ENCODE assay signal across 14 mouse cellular contexts in the genomic region with DNA sequence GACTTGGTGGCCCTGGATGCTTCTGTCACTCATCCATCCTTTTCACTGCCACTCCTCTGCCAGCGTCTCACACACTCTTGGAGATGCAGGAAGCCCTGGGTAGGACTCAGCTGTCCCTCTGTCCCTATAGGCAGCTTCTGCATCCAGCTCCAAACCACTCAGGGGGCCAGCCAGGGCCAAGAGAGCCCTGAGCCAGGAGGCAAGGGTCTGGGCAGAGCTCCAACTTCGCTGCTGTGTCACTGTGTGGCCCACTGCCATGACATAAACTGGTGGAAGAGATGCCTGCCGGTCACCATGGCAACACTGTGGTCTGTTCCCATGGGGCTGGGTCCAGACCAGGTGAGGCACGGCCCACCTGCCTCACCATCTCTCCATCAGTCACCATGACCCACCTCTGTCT. TPM values are rescaled to one million over a fixed set of nuclear protein-coding genes. Genes with fewer than 3 reads are reported as not detected.
DNase-seq lines count a peak whose midpoint lies in the region; ATAC-seq and TF ChIP-seq lines count a peak whose summit lies in the region.
"Had no signal": no experiment of that assay in that cellular context is flagged by ENCODE, and none has a peak within 500 bp of the region (broad histone marks: within the 10 kb centered on the region; RNA-seq: fewer than 3 reads in every experiment).

No protein-coding gene starts in this region.

- peak; percentile 30 to 34 for DNase-seq in heart, adult 18-20 months
- DNase-seq in heart, embryonic 10.5 days (ENCODE audit: low spot score): no peak
- no peak for DNase-seq in midbrain, embryonic 11.5 days (ENCODE audit: low spot score, missing footprints)
- peak; percentile 65 for DNase-seq in forebrain, postnatal 0 days
- peak; percentile 20 to 39 for DNase-seq in lung, postnatal 4 days
- no peak for DNase-seq in kidney, postnatal 4 days
- DNase-seq: kidney, adult 11 months; thymus, postnatal 4 days had no signal

- H3K9ac ChIP-seq in midbrain, embryonic 13.5 days (replicated peaks): no peak overlapping the region
- no peak overlapping the region for H3K9ac ChIP-seq in midbrain, embryonic 11.5 days (ENCODE audit: low read length)
- no peak overlapping the region for H3K9ac ChIP-seq in forebrain, postnatal 0 days
- H3K9ac ChIP-seq: liver, embryonic 15.5 days; stomach, embryonic 15.5 days had no signal

- peaks cover 77% of the 10 kb centered on the region for H3K27me3 ChIP-seq in heart, embryonic 10.5 days (ENCODE audit: insufficient read depth, poor library complexity, severe bottlenecking)
- peaks cover 100% of the 10 kb centered on the region for H3K27me3 ChIP-seq in midbrain, embryonic 13.5 days
- H3K27me3 ChIP-seq in midbrain, embryonic 11.5 days (ENCODE audit: control insufficient read depth, insufficient read depth, low read length): peaks cover 100% of the 10 kb centered on the region
- H3K27me3 ChIP-seq in forebrain, postnatal 0 days (ENCODE audit: insufficient read depth, low read length): no peaks in the 10 kb centered on the region; the same call in 1 of the 2 replicates
- H3K27me3 ChIP-seq: liver, embryonic 15.5 days; stomach, embryonic 15.5 days had no signal

- no peak overlapping the region for H3K4me3 ChIP-seq in heart, embryonic 10.5 days
- no peak overlapping the region for H3K4me3 ChIP-seq in midbrain, embryonic 13.5 days (replicated peaks)
- H3K4me3 ChIP-seq in midbrain, embryonic 11.5 days (ENCODE audit: low read depth, low read length): no peak overlapping the region
- no peak overlapping the region for H3K4me3 ChIP-seq in forebrain, postnatal 0 days (ENCODE audit: low read depth, low read length)
- H3K4me3 ChIP-seq: embryonic facial prominence, embryonic 10.5 days; layer of hippocampus, adult 2 months; liver, embryonic 15.5 days; stomach, embryonic 15.5 days had no signal

- no peak overlapping the region for H3K4me2 ChIP-seq in midbrain, embryonic 13.5 days (replicated peaks)
- no peak overlapping the region for H3K4me2 ChIP-seq in midbrain, embryonic 11.5 days
- H3K4me2 ChIP-seq in forebrain, postnatal 0 days (ENCODE audit: low read depth): no peak overlapping the region
- H3K4me2 ChIP-seq: liver, embryonic 15.5 days; stomach, embryonic 15.5 days had no signal

- 75% methylated on average over 4 of the region's 4 CpGs for WGBS in heart, embryonic 10.5 days
- 72% methylated on average over 4 of the region's 4 CpGs for WGBS in midbrain, embryonic 13.5 days
- 76% methylated on average over 4 of the region's 4 CpGs for WGBS in midbrain, embryonic 11.5 days
- 47% methylated on average over 4 of the region's 4 CpGs for WGBS in forebrain, postnatal 0 days

- 0 out of 2 replicates have a peak, but pooled peaks cover 9% of the 10 kb centered on the region for H3K4me1 ChIP-seq in heart, embryonic 10.5 days
- H3K4me1 ChIP-seq in midbrain, embryonic 13.5 days (replicated peaks): no peaks in the 10 kb centered on the region
- H3K4me1 ChIP-seq in midbrain, embryonic 11.5 days (ENCODE audit: control insufficient read depth, insufficient read depth, low read length): no peaks in the 10 kb centered on the region
- no peaks in the 10 kb centered on the region for H3K4me1 ChIP-seq in forebrain, postnatal 0 days (ENCODE audit: insufficient read depth)
- H3K4me1 ChIP-seq: liver, embryonic 15.5 days; stomach, embryonic 15.5 days had no signal

- H3K36me3 ChIP-seq in heart, embryonic 10.5 days: peaks cover 51% of the 10 kb centered on the region
- no peaks in the 10 kb centered on the region for H3K36me3 ChIP-seq in midbrain, embryonic 13.5 days
- no peaks in the 10 kb centered on the region for H3K36me3 ChIP-seq in midbrain, embryonic 11.5 days (ENCODE audit: control insufficient read depth, insufficient read depth, low read length)
- H3K36me3 ChIP-seq in forebrain, postnatal 0 days (ENCODE audit: insufficient read depth): no peaks in the 10 kb centered on the region
- H3K36me3 ChIP-seq: embryonic facial prominence, embryonic 10.5 days; liver, embryonic 15.5 days; stomach, embryonic 15.5 days had no signal

- no peak overlapping the region for H3K27ac ChIP-seq in heart, embryonic 10.5 days
- no peak overlapping the region for H3K27ac ChIP-seq in midbrain, embryonic 13.5 days
- no peak overlapping the region for H3K27ac ChIP-seq in midbrain, embryonic 11.5 days (ENCODE audit: low read depth, low read length)
- no peak overlapping the region for H3K27ac ChIP-seq in forebrain, postnatal 0 days (ENCODE audit: low read depth, low read length)
- H3K27ac ChIP-seq: embryonic facial prominence, embryonic 10.5 days; layer of hippocampus, adult 2 months; liver, embryonic 15.5 days; stomach, embryonic 15.5 days had no signal

- ATAC-seq in midbrain, embryonic 13.5 days: 0 out of 2 replicates have a peak, but pooled peaks have one; percentile 6
- no peak for ATAC-seq in midbrain, embryonic 11.5 days (ENCODE audit: low FRiP score)
- ATAC-seq in forebrain, postnatal 0 days: peak; percentile 66

- no peaks in the 10 kb centered on the region for H3K9me3 ChIP-seq in heart, embryonic 10.5 days
- H3K9me3 ChIP-seq in midbrain, embryonic 13.5 days: no peaks in the 10 kb centered on the region
- H3K9me3 ChIP-seq in midbrain, embryonic 11.5 days (ENCODE audit: control insufficient read depth, low read length): no peaks in the 10 kb centered on the region
- no peaks in the 10 kb centered on the region for H3K9me3 ChIP-seq in forebrain, postnatal 0 days (ENCODE audit: low read length)
- H3K9me3 ChIP-seq: embryonic facial prominence, embryonic 10.5 days; liver, embryonic 15.5 days; stomach, embryonic 15.5 days had no signal

- TF ChIP-seq CTCF in forebrain, postnatal 0 days (IDR thresholded peaks at IDR 0.05; ENCODE audit: low read depth): no peak

RNA-seq across cellular contexts. Expression of a gene that starts 41.0 kb away (rescaled TPM):
- total RNA-seq in heart, adult 18-20 months (2021): 100 to 1,000 TPM; 174 to 194 TPM
- 8.2 and 18.0 TPM in 2 replicates for polyA plus RNA-seq in heart, embryonic 10.5 days (2016; fragmentation: Nextera tagmentation; extraction: Ambion mirVana)
- polyA plus RNA-seq in midbrain, embryonic 13.5 days (2015; fragmentation: Nextera tagmentation; extraction: Ambion mirVana): 0.14 and 0.20 TPM in 2 replicates
- 0.16 TPM in 1 of 2 replicates, not detected in the other for polyA plus RNA-seq in midbrain, embryonic 11.5 days (2014; fragmentation: Nextera tagmentation; extraction: Ambion mirVana)
- 3.4 and 8.2 TPM in 2 replicates for total RNA-seq in forebrain, postnatal 0 days (2014; rRNA removed)
- polyA plus RNA-seq in forebrain, postnatal 0 days (2015; fragmentation: Nextera tagmentation; extraction: Ambion mirVana): 0.40 and 0.77 TPM in 2 replicates
- total RNA-seq: granulocyte monocyte progenitor cell, adult 5-6 weeks had no signal

Comparison
In these comparisons a context has a peak if more than half of its experiments do, and no peak if none do; other contexts are left out.
1. DNase-seq: peak in heart, adult 18-20 months (2 of 2), forebrain, postnatal 0 days (single experiment) and lung, postnatal 4 days (2 of 2); none in heart, embryonic 10.5 days (single experiment), midbrain, embryonic 11.5 days (single experiment) and kidney, postnatal 4 days (0 of 2).